Mouse (Mus musculus): ENCODE measurements around the gene Asb2.

Gene Asb2

GRCm38 (mm10) chr12:103360812-103361211, 5.0 kb upstream of the Asb2 start:
- no peak for DNase-seq

- DNase-seq = no peak
These were observed 3.4 kb upstream of the Asb2 start for GRCm38 (mm10) chr12:103358951-103359801.

- DNase-seq = no peak
These were observed 2.4 kb upstream of the Asb2 start for GRCm38 (mm10) chr12:103358216-103358615.

- no peak for DNase-seq
These were observed 581 bp upstream of the Asb2 start for GRCm38 (mm10) chr12:103356415-103356748.

DNA sequence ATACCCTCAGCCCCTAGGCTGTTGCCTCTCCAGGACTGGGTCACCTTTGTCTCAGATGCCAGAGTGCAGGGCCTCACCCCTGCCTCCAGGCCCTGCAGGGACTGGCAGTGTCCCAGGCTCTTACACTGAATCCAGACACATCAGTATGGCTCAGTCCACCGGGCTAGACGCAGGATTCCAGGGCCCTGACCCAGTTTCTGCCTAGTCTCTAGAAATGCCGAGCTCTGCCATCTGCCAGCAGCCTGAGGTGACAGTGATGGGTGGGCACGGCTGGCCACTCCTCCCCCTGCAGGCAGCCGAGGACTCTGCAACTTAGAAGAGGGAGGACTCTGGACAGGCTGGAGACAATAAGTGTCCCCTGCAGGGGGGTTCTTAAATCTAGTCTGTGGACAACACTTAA, 2.3 kb downstream of the Asb2 start:
- peak; percentile 10 for DNase-seq

- DNase-seq = no peak
These were observed 3.1 kb downstream of the Asb2 start for GRCm38 (mm10) chr12:103352735-103353134.

GRCm38 (mm10) chr12:103348506-103348905, 7.3 kb downstream of the Asb2 start:
- DNase-seq = peak; percentile 86

GRCm38 (mm10) chr12:103347406-103347805, 8.4 kb downstream of the Asb2 start:
- DNase-seq = no peak

- DNase-seq = no peak
These were observed 8.9 kb downstream of the Asb2 start for GRCm38 (mm10) chr12:103346945-103347344.

GRCm38 (mm10) chr12:103344934-103345333, 10.9 kb downstream of the Asb2 start:
- DNase-seq = peak; percentile 14

- DNase-seq = no peak
These were observed 12.3 kb downstream of the Asb2 start for GRCm38 (mm10) chr12:103343456-103343855.

- DNase-seq = no peak
These were observed 14.6 kb downstream of the Asb2 start for GRCm38 (mm10) chr12:103341212-103341611.

- DNase-seq = no peak
These were observed 17.5 kb downstream of the Asb2 start for GRCm38 (mm10) chr12:103338162-103338798.

DNA sequence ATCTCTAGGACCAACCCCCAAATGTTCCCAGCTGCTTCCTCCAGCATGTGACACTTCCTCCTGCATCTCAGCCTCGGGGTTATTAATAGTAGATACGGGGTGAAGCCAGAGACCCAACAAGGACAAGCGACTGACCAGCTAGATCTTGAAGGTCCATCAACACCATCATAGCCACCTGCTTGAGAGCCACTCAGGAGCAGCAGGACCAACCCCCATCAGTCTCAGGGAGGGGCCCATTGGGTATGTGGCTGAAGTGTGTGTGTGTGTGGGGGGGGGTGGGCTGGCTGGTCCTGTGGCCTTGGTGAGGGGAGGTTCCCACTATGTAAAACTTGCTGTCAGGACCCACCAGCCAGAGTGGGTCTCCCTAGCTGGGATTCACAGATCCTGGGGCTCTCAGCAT, 19.0 kb downstream of the Asb2 start:
- DNase-seq = no peak

- no peak for DNase-seq
These were observed 22.4 kb downstream of the Asb2 start for GRCm38 (mm10) chr12:103333426-103333825.

GRCm38 (mm10) chr12:103332879-103333278, 22.9 kb downstream of the Asb2 start:
- DNase-seq = no peak

DNA sequence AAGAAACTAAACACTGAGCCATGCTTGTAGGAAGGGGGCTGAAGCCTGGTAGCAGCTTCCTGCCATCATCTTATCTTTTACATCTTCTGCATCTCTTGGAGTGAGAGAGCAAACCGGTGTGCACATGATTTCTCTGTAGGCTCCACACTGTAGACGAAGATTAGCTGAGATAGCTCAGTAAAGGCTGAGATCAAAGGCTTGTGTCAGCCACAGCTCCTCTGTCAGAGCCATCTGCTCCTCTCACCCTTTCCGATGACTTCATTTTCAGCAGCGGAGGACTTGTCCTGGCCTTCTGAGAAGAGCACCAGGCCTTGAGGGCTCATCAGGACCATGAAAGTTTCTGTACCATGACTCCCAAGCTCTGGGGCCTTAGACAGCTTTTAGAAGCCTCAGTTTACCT, 24.3 kb downstream of the Asb2 start:
- no peak for DNase-seq

- peak; percentile 57 for DNase-seq
These were observed 27.2 kb downstream of the Asb2 start for GRCm38 (mm10) chr12:103328448-103329191.

- no peak for DNase-seq
These were observed 28.7 kb downstream of the Asb2 start for GRCm38 (mm10) chr12:103327107-103327506.

- no peak for DNase-seq
These were observed 29.2 kb downstream of the Asb2 start for GRCm38 (mm10) chr12:103326569-103326968.

GRCm38 (mm10) chr12:103325156-103325857, 30.5 kb downstream of the Asb2 start:
- peak; percentile 87 for DNase-seq

DNA sequence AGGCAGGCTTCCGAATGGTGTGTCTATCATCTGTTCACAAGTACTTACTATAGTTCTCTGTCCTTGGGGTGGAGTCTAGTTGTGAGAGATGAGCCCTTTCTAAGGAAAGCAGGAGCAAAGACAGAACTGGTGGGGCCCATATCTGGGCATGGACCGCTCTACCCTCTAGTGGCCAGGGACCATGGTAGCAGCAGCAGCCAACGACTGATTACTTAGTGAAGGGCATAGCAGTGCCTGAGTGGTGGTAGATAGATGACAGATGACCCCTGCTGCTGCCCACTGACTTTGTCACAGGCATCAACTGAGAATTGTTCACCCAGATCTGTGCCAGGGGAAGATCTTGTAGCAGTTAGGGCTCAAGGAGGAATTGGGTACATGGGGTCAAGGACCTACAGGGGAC, 33.0 kb downstream of the Asb2 start:
- DNase-seq = no peak

Measured in kidney, adult 18-20 months (tissue).